Mouse (Mus musculus) sigmoid colon, adult 10 weeks (tissue): ENCODE results near the gene Mon1a. TPM values are rescaled to one million over a fixed set of nuclear protein-coding genes. Genes with fewer than 3 reads are reported as not detected.

Experiments used
- polyA plus RNA-seq: library from polyadenylated mRNA; stranded (reverse); fragments of 350-450 nt; fragmentation: Illumina TruSeq; extraction: RNeasy Lipid Tissue Mini Kit (QIAGEN cat#74804); gene quantifications from one replicate; pipeline ENCODE4 v1.2.3, GENCODE M21; 2014; ENCODE audit warnings: low read depth, low replicate concordance

Gene Mon1a
- polyA plus RNA-seq = not detected

GRCm38 (mm10) chr9:107887804-107888266, at the start of gene Mon1a:
Gene Mon1a, plus strand, starts transcription at chr9:107888151.

GRCm38 (mm10) chr9:107873137-107873536, 14.8 kb upstream of the Mon1a start, which contains the start of gene Rbm6:
Gene Rbm6, minus strand, starts transcription at chr9:107873237.

GRCm38 (mm10) chr9:107906252-107906966, 18.5 kb downstream of the Mon1a start, which contains the start of gene Mst1r:
Gene Mst1r, plus strand, starts transcription at chr9:107906873.

GRCm38 (mm10) chr9:107928169-107928568, 40.2 kb downstream of the Mon1a start, which contains the start of gene Actl11:
Gene Actl11, plus strand, starts transcription at chr9:107928469.

GRCm38 (mm10) chr9:107935374-107935773, 47.4 kb downstream of the Mon1a start, which contains the start of gene Camkv:
Gene Camkv, plus strand, starts transcription at chr9:107935674.

GRCm38 (mm10) chr9:107949922-107950235, 61.9 kb downstream of the Mon1a start, which contains the start of gene Traip:
Gene Traip, plus strand, starts transcription at chr9:107950136.

Other genes starting within 250 kb of the Mon1a start
- gene Slc38a3, start 218.6 kb upstream of the Mon1a start, polyA plus RNA-seq = not detected
- gene Gnat1, start 208.4 kb upstream of the Mon1a start, polyA plus RNA-seq = not detected
- 0.76 TPM for gene Sema3f, start 177.7 kb upstream of the Mon1a start, polyA plus RNA-seq
- gene Rbm5, start 117.2 kb upstream of the Mon1a start, polyA plus RNA-seq = 233 TPM
- 211 TPM for gene Rbm6, start 14.9 kb upstream of the Mon1a start, polyA plus RNA-seq
- 2.0 TPM for gene Mst1r, start 18.7 kb downstream of the Mon1a start, polyA plus RNA-seq
- gene Actl11, start 40.3 kb downstream of the Mon1a start, polyA plus RNA-seq = not detected
- not detected for gene Camkv, start 47.5 kb downstream of the Mon1a start, polyA plus RNA-seq
- gene Traip, start 62.0 kb downstream of the Mon1a start, polyA plus RNA-seq = 0.32 TPM
- gene Uba7, start 87.4 kb downstream of the Mon1a start, polyA plus RNA-seq = 4.6 TPM
- gene Gm20661, start 94.9 kb downstream of the Mon1a start, polyA plus RNA-seq = 0.47 TPM
- gene Inka1, start 97.7 kb downstream of the Mon1a start, polyA plus RNA-seq = not detected
- not detected for gene Cdhr4, start 104.3 kb downstream of the Mon1a start, polyA plus RNA-seq
- gene Gm20662, start 108.2 kb downstream of the Mon1a start, polyA plus RNA-seq = not detected
- 21.5 TPM for gene Ip6k1, start 114.3 kb downstream of the Mon1a start, polyA plus RNA-seq
- gene Gmppb, start 161.1 kb downstream of the Mon1a start, polyA plus RNA-seq = 1.2 TPM
- gene Amigo3, start 165.0 kb downstream of the Mon1a start, polyA plus RNA-seq = 0.28 TPM
- not detected for gene Mst1, start 192.3 kb downstream of the Mon1a start, polyA plus RNA-seq
- gene Rnf123, start 195.2 kb downstream of the Mon1a start, polyA plus RNA-seq = 0.60 TPM
- gene Apeh, start 206.5 kb downstream of the Mon1a start, polyA plus RNA-seq = 24.7 TPM